Mouse (Mus musculus) thymus, postnatal 10 days (tissue): ENCODE measurements around the gene 4930564D02Rik.

Experiments
- DNase-seq, 2 experiments: peaks; one replicate each; pipeline ENCODE4 v3.0.0; 2021; ENCODE audit warnings: low spot score in 2 of 2

Gene 4930564D02Rik

DNA sequence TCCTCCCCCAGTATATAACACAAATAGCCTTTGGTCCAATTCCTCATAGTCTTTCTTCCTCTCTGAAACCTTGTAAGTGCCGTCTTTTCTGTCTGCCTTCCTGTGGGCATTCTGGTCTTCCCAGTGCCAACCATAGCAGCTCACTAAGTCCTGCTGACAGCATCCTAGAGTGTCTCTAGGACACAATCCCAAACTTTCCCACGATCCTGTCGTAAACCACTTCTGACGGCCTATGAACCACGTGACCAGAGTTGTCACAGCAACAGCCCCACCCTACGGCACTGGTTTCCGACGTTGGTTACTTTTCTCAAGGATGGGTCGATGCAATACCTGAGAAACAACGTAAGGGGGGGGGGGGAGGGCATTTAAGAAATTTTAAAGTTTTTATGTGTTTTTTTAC, at the start of gene 4930564D02Rik:
Gene 4930564D02Rik, plus strand, starts transcription at position 301 of the 400 bp plus-strand sequence.
- no peak for DNase-seq

DNA sequence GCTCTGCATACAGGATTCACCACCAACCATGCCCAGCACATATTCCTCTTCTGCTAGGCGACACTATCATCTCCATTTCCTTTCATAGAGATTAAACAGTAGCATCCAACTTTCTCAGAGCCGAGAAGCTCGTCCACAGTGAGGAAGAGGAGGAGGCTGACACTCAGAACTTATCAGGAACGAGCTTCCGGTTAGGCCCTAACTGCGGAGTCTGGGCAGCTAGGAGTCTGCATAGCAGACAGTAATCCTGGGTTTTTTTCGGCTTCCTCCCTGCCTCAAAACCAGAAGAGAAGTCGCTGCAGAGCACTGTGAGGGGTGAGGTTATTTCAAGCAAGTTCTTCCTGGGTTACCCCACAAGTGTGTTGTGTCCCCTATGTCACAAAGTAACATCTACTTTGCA, 49.3 kb upstream of the 4930564D02Rik start:
- DNase-seq, result no peak

DNA sequence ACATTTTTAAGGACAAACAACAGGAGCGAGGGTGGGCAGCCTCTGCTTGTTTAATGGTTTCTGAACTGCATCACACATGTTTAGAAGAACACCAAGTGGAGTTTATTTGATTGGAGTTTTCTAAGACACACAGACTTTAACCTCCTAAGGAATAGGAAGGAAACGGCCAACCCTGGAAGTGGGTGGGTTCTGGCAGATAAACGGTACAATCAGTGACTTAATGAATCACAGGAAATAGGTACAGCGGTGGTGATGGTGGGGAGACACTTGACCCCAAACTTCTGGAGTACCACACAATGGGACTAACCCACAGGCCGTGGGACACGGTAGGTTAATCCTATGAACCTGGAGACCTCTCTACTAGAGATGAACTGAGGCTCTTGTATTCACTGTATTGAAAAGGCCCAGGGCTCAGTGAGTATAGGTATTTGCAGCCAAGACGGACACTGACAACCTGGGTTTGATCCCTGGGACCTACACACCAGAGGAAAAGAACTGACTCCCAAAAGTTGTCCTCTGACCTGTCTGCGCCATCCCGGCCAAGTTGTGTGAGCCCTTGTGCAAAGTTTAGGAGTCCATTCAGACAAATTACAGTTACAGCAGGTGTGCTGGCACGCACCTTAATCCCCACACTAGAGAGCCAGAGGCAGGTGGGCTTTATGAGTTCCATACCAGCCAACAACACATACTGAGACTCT, 48.4 kb upstream of the 4930564D02Rik start:
- no peak for DNase-seq

DNA sequence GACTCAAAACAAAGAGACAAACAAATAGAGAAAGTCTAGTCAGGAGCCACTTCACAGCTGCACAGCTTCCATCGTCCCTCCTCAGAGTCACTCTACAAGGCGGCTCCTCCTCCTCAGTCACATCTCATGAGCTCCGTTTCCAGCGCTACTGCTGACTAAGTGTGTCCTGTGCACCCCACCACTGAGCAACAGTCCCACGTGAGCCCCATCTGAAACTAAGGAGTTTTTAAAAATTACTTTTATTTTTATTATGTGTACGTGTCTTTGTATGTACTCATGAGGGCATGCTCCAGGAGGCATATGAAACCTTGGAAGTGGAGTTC, 47.9 kb upstream of the 4930564D02Rik start:
- DNase-seq, result no peak

DNA sequence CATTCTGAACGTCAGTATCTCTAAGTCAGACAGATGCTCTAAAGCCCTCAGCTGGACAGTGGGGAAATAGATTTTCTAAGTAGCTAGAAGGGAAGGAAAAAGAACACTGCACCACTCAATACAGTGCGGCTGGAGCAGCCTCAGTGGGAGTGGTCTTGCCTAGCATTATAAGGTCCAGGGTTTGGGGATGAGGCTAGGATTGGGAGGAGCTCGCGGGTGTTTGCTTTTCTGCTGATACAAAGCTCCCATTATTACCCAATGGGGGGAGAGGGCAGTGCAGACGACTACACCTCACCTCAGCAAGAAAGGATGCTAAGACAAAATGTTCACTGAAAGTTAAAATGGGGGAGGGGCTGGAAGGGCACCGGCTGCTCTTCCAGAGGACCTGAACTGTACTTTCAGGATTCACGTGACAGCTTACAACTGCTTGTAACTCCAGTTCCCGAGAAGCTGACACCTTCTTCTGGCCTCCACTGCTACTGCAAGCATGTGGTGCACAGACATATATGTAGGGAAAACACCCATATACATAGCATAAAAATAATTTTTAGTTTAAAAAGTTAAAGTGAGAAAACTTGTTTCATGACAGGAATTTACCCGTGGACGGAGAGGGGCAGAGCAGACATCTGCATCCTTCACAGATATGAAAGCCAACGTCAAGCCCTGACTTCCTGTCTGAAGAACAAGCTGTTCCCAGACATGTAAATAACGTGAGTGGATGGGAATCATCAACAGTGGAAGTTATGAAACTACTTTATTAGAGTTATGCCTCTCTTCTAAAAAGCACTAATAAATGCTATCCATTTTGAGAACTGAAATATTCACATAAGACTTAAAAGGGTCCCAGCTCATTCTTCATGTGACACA, 46.6 kb upstream of the 4930564D02Rik start:
- DNase-seq, result no peak

DNA sequence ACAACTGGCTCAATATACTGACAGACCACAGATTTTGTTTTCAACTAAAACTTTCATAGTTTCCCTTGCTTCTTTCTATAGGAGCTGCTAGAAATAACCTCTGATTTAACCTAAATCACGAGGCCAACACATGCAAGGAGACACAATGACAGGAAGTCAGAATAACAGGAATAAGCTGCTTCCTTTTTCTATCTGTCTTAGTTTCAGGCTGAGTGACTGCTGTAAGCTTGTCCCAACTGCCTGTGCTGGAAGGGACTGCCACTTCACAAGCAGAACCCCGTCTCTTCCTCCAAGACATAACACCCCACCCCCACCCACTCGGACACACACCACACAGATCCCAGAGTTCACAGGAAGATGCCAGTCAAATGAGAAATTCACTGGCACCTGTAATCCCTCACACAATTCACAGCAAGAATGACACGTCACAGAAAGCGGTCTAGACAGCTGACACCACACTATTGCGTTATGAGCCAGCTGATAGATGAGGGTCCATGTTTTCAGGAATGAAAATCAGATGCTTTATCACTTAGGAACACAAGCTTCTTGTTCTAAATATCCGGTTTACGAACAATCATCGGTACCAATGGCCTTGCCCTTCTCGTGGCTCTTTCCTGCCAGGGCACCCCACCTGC, 43.2 kb upstream of the 4930564D02Rik start:
- DNase-seq, result no peak

DNA sequence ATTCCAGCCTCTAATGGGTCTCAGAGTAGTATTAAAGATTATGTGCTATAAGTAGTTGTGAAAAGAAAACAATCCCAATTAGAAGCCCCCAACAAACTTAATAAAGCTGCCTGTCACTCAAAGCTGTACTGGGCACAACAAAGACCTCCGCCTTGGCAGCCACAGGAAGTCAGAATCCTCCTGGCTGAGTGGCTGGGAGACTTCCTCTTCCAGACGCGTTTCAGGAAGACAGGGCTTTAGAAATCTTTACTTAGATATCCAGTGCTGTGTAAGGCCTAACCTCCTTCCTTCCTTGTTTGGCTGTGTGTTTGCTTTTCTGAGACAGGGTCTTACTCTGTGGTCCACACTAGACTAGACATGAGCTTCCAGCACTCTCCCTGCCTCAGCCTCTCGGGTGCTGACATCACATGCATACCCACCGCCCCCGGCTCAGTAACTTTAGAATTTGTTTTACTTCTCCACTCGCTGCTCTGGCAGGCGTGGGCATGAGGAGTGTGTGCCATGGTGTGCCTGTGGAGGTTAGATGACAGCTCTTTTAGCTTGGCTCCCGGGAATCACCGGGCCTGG, 30.3 kb upstream of the 4930564D02Rik start:
- no peak for DNase-seq

DNA sequence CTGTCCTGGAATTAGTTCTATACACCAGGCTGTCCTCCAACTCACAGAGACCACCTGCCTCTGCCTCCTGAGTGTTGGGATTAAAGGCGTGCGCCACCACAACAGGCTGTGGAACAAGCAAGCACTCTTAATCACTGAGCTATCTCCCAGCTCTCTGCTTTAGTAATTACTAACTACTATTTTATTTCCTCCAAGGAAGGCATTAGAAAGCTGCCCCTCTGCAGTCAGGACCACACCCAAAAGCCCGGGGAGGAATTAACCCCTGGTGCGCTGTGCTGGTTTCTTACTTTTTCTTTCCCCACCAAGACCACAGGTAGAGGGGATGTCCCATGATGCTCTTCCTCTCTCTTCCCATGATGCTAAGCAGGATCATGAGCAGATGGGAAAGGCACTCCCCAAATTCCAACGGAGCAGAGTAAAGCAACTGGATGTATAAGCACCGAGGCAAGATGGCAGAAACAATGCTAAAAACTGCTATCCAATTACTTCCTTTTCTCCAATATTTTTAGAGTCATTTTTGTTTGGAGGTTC, 29.3 kb upstream of the 4930564D02Rik start:
- no peak for DNase-seq

DNA sequence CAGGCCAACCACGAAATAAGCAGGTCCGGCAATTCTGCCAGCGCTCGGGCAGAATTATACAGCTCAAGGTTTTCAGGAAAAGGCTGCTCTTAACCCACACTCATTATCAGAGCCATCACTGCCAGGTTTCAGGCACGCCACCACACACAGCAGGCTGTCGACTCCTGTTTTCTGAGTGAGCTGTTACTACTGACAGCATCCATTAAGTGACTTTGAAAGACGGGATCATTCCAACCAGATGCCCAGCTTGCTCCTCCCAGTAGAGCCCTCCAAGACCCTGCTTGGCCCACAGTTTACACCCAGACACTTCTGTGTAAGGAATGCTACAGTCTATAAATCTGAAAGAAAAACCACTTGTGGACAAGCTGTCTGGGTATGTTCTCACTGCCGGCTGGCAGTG, 26.6 kb upstream of the 4930564D02Rik start:
- DNase-seq, result no peak

DNA sequence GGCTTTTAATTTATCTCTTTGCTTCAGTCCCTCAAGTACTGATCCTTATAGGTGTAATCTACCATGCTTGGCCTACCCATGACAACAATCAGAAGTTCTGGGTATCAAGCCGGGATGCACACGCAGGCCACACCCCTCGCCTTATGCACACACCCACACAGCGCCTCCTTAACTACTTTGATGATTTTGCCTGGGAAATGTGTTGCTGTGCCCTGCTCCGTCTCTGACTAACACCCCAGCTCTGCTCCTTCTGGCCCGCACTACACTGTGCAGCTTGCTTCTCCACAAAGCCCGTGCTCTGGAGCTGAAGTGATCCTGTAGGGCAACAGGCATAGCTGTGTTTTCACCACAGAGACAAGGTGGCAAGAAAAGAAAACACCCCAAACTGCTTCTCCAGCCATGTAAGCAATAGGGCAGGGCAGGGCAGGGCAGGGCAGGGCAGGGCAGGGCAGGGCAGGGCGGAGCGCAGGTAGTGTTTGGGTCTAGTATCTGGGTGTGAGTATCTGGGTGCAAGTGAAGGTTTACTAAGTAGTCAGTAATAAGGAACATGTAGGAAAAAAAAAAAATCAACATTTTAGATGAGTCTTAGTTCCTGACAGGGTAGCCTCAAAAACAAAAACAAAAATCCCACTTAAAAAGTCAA, 25.5 kb upstream of the 4930564D02Rik start:
- DNase-seq, result no peak

DNA sequence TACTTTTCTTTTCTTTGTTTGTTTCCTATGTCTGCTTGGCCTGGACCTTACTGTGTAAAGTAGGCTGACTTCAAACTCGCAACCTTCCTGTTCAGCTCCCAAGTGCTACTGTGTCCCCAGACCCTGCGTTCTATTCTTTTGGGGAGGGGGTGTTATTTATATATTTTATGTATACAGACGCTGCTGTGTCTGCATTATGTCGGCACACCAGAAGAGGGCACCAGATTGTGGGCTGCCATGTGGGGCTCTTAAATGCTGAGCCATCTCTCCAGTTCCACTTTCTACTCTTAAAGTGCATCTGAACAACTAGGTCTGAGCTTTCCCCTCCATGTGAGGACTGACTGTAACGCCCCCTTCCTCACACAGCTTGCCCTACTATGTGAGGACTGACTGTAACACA, 22.9 kb upstream of the 4930564D02Rik start:
- DNase-seq, result no peak

DNA sequence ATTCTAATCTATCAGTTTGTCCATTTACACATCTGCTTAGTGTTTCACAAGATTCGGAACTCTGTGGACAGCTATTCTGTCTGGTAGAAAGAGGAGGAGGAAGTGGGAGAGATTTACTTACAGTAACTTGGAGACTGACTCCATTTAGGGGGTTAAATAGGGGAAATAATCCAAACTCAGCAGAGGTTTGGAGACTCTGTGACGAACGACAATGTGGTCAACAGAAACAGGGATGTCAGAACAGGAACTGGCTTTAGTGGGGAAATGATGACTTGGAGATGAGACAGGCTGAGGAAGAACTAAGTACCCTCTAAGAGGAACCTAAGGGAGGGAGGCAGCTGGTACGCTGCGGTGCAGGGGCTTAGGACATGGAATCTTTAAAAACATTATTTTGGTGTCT, 19.8 kb upstream of the 4930564D02Rik start:
- DNase-seq, result no peak

DNA sequence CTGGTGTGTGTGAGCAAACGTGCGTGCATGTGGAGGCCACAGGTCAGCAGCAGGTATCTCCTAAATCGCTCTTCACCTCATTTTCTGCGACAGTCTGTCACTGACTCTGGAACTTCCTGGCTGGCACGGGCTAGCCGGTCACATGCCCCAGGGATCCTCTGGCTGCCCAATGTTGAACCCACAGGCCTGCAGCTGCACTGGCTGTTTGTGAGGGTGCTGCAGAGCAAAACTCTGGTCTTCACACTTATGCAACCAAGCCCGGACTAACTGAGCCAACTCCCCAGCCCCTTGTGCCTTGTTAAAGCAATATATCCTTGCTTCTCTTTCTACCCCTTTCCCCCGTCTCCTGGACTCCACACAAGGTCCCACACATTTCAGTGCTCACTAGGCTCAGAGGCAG, 19.0 kb upstream of the 4930564D02Rik start:
- no peak for DNase-seq

DNA sequence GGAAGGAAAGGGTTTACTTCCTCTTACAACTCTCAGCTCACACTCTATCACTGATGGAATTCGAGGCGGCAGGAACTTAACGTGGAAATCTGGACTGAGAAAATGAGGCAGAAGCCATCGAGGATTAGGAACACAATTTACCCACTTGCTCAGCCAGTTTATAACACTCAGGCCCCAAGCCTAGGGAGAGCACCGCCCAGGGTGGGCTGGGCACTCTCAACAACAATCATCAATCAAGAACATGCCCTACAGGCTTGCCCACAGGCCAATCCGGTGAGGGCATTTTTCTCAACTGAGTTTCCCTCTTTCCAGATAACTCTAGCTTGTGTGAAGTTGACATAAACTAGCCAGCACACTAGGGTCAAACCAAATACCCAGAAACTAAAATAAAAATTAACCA, 16.8 kb upstream of the 4930564D02Rik start:
- no peak for DNase-seq

DNA sequence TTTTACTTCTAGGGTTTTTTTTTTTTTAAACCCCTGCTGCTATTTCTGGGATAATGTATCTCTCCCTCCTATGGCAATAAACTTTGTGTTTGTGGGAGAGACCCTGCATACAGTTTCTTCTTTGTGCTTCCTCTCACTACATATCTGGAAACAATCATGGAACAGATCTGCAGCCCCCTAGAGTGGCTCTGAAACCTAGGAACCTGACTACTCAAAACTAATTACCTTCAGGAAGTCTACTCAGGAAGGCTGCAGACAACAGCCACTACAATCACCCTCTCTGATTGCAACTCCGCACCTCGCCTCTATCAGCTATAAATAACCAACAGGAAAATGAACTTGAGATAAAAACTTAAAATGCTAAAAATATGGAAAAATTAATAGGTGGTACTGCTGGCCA, 15.5 kb upstream of the 4930564D02Rik start:
- DNase-seq, result no peak

DNA sequence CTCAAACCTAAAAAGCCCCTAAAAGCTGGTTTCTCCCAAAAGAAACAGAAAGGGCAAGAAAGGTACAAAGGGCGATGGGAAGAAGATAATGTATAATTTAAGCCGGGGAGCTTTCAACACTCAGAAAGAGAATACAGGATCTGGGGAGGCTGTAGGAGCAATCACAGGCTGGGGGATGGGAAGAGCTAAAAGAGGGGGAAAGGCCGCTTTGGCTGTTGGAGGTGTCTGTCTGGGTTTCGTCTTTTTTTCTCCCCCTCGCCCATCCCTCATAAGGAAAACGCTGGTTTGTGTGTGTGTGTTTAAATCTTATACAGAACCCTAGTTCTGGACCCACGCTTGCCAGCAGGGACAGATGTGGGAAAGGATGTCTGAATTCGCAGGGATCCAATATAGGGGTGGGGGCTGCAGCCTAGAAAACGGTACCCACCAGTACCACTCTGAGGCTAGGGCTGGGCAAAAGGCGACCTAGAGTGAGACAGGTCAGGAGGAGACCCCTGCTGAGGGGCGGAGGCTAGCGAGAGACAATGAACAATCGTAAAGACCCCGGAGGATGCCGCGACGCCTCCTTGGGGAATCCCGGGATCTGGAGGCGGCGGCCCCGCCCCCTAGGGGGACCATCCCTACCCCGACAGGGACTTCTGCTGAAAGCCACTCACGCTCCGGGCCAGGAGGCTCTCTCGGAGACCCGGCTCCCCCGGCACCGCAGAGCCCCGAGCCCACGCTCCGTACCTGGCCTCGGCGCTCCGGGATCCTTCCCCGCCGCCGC, 14.3 kb upstream of the 4930564D02Rik start:
- DNase-seq, result no peak

DNA sequence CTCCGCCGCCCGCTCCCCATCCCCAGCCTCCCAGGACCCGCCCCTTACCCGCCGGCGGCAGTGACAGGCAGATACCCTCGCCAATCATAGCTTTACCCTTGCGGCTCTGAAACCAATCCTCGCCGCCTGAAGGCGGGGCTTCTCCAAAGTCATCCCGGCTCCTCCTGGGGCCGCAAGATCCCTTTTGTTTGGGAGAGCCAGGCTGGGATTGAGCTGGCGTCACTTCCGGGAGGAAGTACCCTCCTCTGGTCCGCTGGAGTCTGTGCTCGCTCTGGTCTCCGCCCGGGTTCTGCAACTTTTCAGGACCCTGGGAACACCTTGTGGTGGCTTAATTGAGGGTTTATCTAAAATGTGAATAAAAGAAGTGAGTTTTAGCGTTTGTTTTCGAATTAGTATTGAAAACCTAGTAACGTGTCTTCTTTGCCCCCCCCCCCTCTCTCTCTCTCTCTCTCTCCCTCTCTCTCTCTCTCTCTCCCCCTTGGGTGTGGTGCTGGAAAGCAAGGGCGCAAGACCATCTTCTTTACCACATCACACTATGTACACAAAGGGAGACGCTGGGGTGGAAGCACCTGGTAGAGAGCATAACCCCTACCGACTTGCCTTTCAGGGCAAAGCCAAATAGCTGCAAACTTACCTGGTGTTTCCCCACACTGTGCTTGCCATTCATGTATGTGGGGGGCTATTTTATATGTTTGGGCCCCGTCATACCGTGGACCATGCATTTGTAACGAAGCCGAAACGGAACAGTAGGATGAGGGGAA, 13.5 kb upstream of the 4930564D02Rik start, which contains the start of gene Cttnbp2nl:
Gene Cttnbp2nl, minus strand, starts transcription at position 210 of the 761 bp plus-strand sequence.
- peak; percentile 82 to 91 for DNase-seq

DNA sequence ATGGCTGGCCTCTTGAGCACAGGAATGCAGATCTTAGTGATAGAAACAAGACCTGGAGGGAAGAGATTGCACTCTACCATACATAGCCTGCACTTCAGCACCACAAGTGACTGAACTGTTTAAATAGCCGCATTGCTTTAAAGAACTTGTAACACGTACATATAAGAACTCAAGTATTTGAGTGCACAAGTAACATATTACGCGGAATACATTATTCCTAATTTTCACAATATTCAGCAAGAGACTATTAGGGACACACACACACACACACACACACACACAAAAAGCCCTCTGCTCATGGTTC, 13.0 kb upstream of the 4930564D02Rik start:
- DNase-seq, result no peak

DNA sequence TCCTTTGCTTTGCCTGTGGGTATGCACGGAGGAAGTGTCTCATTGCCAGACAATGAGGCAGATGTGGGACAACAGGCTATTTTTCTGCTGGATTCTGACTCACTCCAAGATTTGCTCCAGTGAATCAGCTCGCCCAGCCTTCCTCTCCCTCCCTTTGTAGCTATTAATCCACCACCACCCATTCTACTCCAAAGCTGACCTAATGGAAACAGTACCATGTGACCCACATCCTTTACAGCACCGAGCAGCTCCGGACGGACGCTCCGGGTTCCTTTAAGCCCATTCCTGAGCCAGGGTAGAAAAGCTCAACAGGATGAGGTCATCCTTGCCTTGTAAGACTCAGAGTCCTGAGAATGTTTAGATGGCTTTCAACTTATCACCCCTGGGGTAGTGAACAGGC, 11.7 kb upstream of the 4930564D02Rik start:
- DNase-seq, result no peak

DNA sequence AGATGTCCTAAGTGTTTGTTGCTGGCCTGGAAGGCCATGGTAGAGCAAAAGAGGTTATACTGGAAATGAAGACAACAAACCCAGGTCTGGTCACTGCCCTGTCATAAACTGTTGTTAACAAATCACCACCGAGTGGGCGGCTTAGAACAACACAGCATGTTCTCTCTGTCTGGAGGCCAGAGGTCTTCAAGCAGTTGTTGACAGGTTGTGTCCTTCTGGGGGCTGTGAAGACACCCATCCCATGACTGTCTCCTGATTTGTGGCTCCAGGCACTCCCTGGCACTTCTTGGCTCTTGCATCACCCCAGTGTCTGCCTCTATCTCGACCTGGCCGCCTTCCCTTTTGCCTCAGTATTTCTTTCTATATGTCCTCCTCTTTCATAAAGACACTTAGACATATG, 11.0 kb upstream of the 4930564D02Rik start:
- DNase-seq, result no peak
